Mouse (Mus musculus) olfactory bulb, adult 2 months (tissue): ENCODE results near the gene Med12l. TPM values are rescaled to one million over a fixed set of nuclear protein-coding genes. Genes with fewer than 3 reads are reported as not detected.

ENCODE experiments used
- H3K27ac ChIP-seq: fragments of 200-500 bp; 2 replicates; pipeline ENCODE4 v1.5.1; 2012; ENCODE audit warnings: low read depth, low read length; ENCODE audit not compliant: insufficient read depth
- H3K4me1 ChIP-seq: fragments of 200-500 bp; 2 replicates; pipeline ENCODE4 v1.6.1; 2012; ENCODE audit warnings: low read length; ENCODE audit not compliant: control insufficient read depth, insufficient read depth
- H3K4me3 ChIP-seq: fragments of 200-500 bp; 2 replicates; pipeline ENCODE4 v1.5.1; 2012; ENCODE audit warnings: mild to moderate bottlenecking, low read depth, low read length, moderate library complexity; ENCODE audit not compliant: insufficient read depth
- CTCF ChIP-seq: fragments of 200-500 bp; IDR thresholded peaks from 2 replicates; pipeline ENCODE4 v1.5.1; 2012; ENCODE audit warnings: low read depth, mild to moderate bottlenecking, low read length, moderate library complexity; ENCODE audit not compliant: insufficient read depth
- POLR2A ChIP-seq: fragments of 200-500 bp; IDR thresholded peaks from 2 replicates; pipeline ENCODE4 v1.6.1; 2012; ENCODE audit warnings: mild to moderate bottlenecking, low read depth, low read length, moderate library complexity; ENCODE audit not compliant: insufficient read depth
- WGBS: fragments of 180-500 bp; shearing (Covaris S2); methylation state at CpG from one replicate; pipeline ENCODE4 v1.1.7; 2018; 5-methylcytosine and 5-hydroxymethylcytosine counted together
- polyA plus RNA-seq: library from polyadenylated mRNA; stranded (reverse); fragments of >200 nt; gene quantifications from 2 replicates; pipeline ENCODE4 v1.2.4, GENCODE M21; 2012; ENCODE audit warnings: low replicate concordance; ENCODE audit not compliant: missing spikeins, insufficient read depth, insufficient read length

Med12l gene
- polyA plus RNA-seq, 1 experiment: not detected

DNA sequence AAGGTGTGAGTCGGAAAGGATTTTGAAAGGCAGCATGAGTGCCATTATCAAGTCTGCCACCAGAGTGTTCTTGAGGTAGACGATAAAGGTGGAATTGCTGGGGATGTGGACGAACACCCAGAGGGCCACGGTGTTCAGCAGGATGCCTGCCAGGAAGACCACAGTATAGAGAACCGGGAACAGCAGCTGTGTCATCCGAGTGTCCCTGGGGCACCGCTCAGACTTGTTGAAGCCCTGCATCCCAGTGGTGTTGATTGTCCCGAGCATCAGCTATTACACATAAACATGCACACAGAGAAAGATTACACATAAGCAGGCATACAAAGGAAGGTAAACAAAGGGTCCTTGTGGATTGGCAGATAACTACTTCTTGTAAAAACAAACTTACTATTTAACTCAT, 204.5 kb downstream of the Med12l start:
- no peak overlapping the region for H3K27ac ChIP-seq
- 78% methylated on average over 8 of the region's 8 CpGs for WGBS
- 0 out of 2 replicates have a peak overlapping the region, but pooled peaks have one; percentile 2 for H3K4me3 ChIP-seq
- peaks cover 8% of the 10 kb centered on the region for H3K4me1 ChIP-seq
- TF ChIP-seq CTCF (no peak), POLR2A (no peak)

DNA sequence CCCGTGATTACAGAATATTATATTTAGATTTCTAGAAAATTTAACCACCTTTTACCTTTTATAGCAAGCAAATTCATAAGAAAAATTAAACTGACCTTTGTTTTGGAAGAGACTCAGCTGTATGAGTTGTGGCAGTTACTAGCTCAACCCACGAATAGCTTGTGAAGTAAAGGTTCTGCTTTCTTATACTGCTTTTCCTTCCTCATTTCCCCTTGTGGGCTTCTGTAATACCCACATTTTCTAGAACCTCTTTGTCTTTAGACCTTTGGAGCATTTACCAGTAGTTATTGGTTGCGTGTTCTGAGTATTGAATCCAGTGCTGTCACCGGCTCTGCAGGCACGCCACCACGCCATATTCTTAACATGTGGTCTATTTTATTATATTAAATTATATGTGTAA, 205.1 kb downstream of the Med12l start, which contains the start of gene P2ry13:
TSS of gene P2ry13 (minus strand) at position 156 of the 400 bp plus-strand sequence.
- Histone ChIP-seq H3K4me3 (0 out of 2 replicates have a peak within 1 kb of the TSS, but pooled peaks have one; percentile 2), H3K4me1 (peaks cover 3% of the 10 kb centered on the region), H3K27ac (no peak within 1 kb of the TSS)
- no peak for TF ChIP-seq POLR2A
- TF ChIP-seq CTCF: no peak
- WGBS: 95% methylated on average over 6 of the region's 6 CpGs

DNA sequence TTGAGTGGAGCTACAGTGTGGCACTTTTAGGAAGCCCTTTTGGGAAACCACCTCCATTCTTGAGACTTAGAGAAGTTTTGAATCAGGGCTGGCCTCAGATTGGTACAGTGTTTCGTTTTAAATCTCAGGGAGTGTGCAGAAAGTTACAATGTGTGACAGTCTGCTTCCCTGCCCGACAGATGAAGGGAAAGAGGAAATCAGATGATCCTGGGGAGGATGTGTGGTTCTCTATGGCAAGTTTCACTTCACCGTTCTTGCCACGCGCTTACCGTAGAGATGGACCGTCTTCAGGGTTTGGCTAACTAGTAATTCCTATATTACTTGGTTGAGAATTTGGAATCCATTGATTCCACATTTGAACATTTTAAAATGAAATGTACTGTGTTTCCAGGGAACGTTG, 206.2 kb downstream of the Med12l start:
- TF ChIP-seq POLR2A (no peak), CTCF (no peak)
- H3K4me3 ChIP-seq: no peak overlapping the region
- WGBS: 94% methylated on average over 8 of the region's 8 CpGs
- H3K27ac ChIP-seq: no peak overlapping the region
- H3K4me1 ChIP-seq: no peaks in the 10 kb centered on the region

DNA sequence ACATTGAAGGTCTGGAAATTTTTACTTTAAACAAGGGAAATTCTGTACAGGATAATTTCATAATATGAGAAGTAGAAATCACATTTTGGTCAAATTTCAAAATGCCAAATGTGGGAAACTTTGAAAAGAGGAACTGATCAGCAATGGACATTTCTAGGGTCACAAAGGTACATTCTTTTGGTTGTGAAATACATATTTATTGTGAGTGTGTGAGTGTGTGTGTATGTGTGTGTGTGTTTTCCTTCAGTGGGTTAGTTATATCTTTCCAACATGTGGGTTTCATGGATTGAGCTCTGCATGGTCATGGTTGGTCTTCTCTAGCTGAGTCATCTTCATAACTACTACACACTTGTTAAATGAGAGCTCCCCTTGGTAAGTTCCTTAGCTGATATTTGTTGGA, 206.8 kb downstream of the Med12l start:
- H3K4me1 ChIP-seq: no peaks in the 10 kb centered on the region
- no peak overlapping the region for H3K4me3 ChIP-seq
- H3K27ac ChIP-seq: no peak overlapping the region
- no peak for TF ChIP-seq CTCF
- no peak for TF ChIP-seq POLR2A

DNA sequence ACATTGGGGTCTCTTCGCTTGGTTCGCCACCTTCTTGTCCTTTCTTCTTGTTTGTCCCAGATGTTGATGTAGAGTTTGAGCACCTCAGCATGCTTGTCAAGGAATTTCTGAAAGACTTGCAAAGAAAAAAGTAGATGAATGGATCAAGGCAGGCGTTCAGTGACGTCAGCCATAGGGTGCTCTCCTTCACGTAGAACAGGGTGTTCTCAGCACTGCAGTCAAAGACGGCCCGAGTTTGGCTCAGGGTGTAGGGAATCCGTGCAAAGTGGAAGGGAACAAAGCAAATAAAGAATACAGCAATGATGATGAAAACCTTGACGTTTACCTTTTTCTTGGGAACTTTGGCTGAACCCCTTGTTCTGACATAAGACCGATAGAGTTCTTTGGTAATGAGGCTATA, 211.6 kb downstream of the Med12l start:
- Histone ChIP-seq H3K27ac (no peak overlapping the region), H3K4me1 (no peaks in the 10 kb centered on the region), H3K4me3 (no peak overlapping the region)
- no peak for TF ChIP-seq POLR2A
- TF ChIP-seq CTCF: no peak
- WGBS: 93% methylated on average over 10 of the region's 10 CpGs

DNA sequence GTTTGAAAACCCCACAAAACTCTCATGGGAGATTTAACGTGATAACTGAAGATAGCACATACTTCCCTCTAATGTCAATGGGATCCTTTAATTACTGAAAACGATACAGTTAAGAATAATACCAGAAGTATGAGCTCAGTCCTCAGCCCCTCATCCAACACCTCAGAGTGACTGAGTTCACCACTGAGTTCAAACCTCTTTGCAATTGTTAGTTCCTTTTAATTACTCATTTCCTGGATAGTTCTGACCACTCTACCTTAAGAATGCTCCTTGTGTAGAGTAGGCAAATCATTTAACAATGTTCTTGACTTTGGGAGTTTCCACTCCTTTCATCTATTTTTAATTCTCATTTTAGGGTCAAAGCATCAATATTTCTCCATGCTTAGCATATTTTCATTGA, 213.7 kb downstream of the Med12l start:
- H3K4me1 ChIP-seq: no peaks in the 10 kb centered on the region
- 80% methylated on average over 2 of the region's 2 CpGs for WGBS
- no peak overlapping the region for H3K27ac ChIP-seq
- TF ChIP-seq POLR2A: no peak
- TF ChIP-seq CTCF: no peak
- H3K4me3 ChIP-seq: no peak overlapping the region

DNA sequence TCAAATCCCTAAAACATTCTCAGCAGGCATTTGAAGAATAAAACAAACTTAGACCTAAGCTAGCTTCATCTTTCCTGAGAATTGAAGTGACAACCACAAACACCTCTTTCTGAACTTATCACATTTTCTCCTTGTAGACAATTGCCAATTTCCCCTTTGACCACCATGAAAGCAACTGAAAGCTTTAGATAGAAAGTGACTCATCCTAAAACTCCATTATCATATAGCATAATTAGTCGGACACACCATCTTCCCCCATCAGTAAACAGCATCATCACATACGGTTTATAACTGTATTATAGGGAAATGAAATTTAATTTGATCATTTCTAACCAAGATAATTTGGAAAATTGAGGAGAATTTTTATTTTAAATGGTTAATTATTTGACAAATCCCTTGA, 216.7 kb downstream of the Med12l start:
- Histone ChIP-seq H3K4me3 (no peak overlapping the region), H3K4me1 (no peaks in the 10 kb centered on the region), H3K27ac (no peak overlapping the region)
- TF ChIP-seq POLR2A (no peak), CTCF (no peak)
- WGBS: 97% methylated on average over 2 of the region's 2 CpGs

DNA sequence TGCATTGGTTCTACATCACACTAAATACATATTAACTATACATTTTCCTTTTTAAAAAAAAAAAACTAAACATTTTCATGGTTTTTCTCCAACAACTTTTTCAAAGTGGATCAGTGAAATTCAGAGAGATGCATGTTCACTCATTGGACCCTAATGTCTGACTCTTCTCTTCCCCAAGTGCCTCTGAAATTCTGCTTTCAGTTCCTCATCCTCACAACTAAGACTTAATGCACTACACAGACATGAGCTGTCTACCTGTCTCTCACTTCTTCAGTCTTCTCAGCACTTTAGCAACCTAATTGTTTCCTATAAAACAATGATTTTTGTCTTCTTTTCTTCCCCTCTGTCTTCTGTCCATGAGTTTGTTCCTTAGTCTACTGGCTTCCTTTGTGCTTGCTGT, 219.8 kb downstream of the Med12l start:
- Histone ChIP-seq H3K27ac (no peak overlapping the region), H3K4me3 (no peak overlapping the region), H3K4me1 (peaks cover 2% of the 10 kb centered on the region)
- no peak for TF ChIP-seq CTCF
- TF ChIP-seq POLR2A: no peak

DNA sequence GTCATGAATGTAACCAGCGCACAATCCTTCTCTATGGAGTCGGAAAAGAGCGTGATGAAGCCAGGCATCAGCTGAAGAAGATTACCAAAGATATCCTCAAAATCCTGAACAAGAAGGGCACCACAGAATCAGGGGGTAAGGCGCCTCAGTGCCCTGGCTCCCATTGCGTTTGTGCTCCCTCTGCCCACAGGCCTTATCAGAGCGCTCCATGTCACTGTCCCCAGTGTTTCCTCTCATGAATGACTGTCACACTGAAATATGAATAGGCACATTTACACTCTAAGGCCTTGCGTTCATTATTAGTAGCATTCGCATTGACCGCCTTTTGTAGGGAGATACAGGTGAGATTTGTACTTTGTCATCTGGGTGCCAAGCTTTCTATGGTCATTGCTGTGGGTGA, 222.1 kb downstream of the Med12l start:
- Histone ChIP-seq H3K4me3 (no peak overlapping the region), H3K27ac (no peak overlapping the region), H3K4me1 (peaks cover 2% of the 10 kb centered on the region)
- 98% methylated on average over 9 of the region's 9 CpGs for WGBS
- TF ChIP-seq POLR2A (no peak), CTCF (no peak)
